Mouse (Mus musculus) mouse embryonic stem cell (cell line): ENCODE measurements around the gene Srsf10.

Source experiments
- in situ Hi-C, 2 experiments: fragments of 300-500 bp; cut with MboI; formaldehyde crosslinking; loops; 1 replicate in 1 of 2; 3 replicates in 1 of 2; pipeline ENCODE4 v1.14.3; 2019 to 2020; ENCODE audit warnings: low sequenced_read_pairs in 2 of 2, low pct_unique_long_range_greater_than_20kb in 1 of 2, mixed read lengths in 1 of 2; ENCODE audit not compliant: unreplicated experiment in 1 of 2

Srsf10 gene

DNA sequence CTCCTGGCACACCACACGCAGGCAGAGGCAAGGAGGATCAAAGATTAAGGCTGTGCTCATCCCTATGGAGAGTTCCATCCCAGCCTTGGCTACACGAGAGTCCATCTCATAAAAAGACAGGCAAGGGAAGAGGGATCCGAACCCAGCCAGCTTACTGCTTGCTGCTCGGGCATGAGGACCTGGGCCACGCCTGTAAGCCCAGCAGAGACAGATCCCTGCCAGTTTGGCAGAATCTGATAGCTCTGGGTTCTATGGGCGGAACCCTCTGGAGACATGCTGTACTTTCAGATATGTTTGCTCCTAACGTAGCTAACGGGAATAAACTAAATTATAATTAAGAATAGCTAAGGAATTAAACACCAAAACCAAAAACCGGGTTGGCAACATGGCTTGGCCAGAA, 3.6 kb upstream of the Srsf10 start:
- in situ Hi-C loops: no loop called here

- in situ Hi-C loops: no loop called here
These were observed 1.5 kb upstream of the Srsf10 start for GRCm38 (mm10) chr4:135853987-135854546.

DNA sequence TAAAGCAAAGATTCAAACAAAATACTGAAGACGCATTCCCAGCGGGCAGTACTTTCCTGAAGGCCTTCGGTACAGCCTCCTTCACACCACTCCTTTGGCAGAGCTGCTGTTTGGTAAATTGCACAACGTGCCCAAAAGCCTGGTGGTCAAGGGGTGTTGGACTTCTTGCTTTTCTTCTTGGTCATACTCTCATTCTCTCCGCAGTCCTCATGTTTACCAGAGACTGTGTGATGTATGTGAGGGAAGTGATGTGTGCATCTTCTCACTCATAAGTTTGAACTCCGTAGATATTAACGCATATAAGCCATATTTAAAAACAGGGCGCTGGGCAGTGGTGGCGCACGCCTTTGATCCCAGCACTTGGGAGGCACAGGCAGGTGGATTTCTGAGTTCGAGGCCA, 917 bp upstream of the Srsf10 start:
- in situ Hi-C loops: no loop called here

GRCm38 (mm10) chr4:135855080-135855479, 467 bp upstream of the Srsf10 start:
- in situ Hi-C loops: no loop called here

DNA sequence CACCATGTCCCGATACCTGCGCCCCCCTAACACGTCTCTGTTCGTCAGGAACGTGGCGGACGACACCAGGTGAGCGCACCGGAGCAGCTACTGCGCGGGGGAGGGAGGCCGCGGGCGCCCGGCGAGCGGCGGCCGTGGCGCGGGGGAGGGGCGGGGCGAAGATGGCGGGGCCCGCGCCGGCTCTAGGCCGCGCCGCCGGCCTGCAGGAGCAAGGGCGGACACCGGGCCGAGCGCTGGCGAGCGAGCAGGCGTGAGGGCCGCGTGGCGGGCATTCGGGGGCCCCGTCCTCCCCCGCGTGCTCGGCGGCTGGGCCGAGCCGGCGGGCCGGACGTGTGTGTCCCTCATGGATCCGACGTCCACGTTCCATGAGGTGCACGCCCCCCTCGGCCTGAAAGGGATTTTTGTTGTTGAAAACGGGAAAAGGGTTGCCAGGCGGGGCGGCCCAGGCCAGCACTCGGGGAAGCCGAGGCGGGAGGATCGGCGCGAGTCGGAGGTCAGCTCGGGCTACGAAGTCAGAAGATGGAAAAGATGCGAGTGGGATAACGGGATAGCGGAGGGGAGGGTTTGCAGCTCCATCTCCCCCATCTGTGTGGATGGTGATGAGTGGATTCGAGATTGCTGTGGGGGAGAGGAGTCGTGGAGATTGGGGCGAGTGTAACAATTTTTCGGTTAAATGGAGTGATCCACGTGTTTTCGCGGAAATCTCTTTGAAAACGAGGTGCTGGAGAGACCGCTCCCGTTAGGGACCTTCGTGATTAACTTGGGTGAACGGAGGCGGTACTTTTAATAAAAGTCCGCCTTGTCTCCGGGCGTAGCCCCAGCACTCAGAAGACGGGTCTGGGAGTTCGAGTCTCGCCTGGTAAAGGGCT, 910 bp downstream of the Srsf10 start:
- in situ Hi-C loops: no loop called here

- in situ Hi-C loops: no loop called here
These were observed 2.1 kb downstream of the Srsf10 start for GRCm38 (mm10) chr4:135857597-135858186.

- in situ Hi-C loops: no loop called here
These were observed 13.4 kb downstream of the Srsf10 start for GRCm38 (mm10) chr4:135868996-135869395.

- in situ Hi-C loops: no loop called here
These were observed 14.9 kb downstream of the Srsf10 start for GRCm38 (mm10) chr4:135870227-135871023.

- in situ Hi-C loops: no loop called here
These were observed 16.5 kb downstream of the Srsf10 start for GRCm38 (mm10) chr4:135872015-135872414.

GRCm38 (mm10) chr4:135872589-135873391, 17.2 kb downstream of the Srsf10 start:
- in situ Hi-C loops: no loop called here

DNA sequence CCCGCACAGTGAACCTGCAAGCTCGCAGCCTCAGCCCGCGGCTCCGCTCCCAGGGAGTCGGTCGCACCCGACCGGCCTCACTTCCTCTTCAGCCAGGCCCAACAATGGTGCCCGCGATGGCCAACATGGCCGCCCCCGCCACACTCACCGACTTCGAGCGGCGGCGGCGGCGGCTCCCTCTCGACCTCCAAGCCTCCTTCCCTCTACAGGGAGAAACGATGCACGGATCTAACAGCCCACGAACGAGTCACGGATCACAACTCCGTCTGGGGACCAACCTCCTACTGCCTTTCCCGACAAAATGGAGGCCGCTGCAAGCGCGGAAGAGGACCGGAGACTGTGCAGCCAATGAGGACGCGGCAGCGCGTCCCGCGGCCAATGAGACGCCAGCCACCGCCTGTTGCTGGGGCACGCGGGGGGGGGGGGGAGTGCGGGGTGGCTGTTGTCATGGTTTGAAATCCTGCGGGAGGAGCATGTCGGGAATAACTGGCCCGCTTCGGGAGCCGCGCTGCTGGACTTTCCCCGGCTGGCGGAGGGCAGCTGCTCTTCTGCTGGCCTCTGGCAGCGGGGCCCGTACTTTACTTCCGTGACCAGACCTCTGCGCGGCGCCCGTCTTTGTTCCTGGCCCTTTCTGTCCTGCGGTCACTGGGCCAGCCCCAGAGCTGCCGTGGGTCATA, 18.1 kb downstream of the Srsf10 start, which contains the start of gene Pnrc2:
TSS of gene Pnrc2 (minus strand) at position 325 of the 677 bp plus-strand sequence.
- in situ Hi-C loops: no loop called here

DNA sequence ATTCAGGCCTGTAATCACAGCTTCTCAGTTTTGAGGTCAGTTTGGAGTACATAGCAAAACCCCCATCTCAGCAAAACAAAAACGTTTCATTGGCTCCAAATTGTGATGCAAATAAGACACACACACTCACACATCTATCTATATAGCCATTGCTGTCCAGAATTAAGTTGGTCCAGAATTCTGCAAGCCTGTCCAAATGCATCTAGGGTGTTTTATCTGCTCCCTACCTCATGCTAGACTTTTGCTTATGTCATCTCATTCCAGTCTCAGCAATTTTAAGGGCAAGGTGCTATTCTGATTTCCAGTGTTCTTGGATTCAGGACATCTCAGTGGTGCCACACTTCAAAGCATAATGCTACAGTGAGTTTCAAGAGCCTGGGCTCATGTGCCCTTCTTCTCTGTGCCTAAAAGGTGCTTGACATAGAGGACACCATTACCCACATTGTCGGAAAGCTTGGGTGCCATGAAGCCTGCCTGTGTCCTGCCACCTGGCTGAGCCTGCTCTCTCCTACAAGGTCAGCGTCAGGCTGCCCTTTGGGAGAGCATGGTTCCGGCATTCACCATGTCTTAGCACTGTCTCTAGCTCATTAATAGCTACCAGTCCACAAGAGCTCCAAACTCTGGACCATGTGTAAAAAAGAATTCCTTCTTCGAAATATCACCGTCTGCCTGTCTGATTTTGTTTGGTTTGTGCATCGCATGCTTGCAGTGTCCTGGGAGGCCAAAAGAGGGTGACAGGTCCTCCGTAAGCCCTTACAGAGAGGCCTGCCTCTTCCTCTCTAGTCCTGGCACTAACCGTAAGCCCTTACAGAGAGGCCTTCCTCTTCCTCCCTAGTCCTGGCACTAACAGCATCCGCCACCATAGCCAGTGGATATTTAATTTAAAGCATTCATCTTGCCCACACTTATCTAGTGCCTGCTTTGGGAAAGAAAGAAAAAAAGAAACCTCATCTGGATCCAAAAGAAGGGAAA, 19.3 kb downstream of the Srsf10 start:
- in situ Hi-C loops: no loop called here

DNA sequence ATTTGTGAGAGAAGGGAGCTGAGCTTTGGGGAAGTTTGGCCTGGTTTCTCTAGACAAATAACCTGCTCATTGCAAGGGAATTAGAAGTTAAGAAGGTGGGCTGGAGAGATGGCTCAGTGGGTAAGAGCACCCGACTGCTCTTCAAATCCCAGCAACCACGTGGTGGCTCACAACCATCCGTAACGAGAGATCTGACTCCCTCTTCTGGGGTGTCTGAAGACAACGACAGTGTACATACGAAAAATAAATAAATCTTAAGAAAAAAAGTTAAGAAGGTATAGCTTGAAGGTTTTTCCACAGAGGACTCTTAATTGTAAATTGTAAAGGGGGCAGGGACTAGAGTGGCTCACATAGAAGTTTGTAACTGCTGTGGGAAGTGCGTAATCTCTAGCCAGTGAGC, 20.0 kb downstream of the Srsf10 start:
- in situ Hi-C loops: no loop called here

- in situ Hi-C loops: no loop called here
These were observed 20.5 kb downstream of the Srsf10 start for GRCm38 (mm10) chr4:135875991-135876582.

DNA sequence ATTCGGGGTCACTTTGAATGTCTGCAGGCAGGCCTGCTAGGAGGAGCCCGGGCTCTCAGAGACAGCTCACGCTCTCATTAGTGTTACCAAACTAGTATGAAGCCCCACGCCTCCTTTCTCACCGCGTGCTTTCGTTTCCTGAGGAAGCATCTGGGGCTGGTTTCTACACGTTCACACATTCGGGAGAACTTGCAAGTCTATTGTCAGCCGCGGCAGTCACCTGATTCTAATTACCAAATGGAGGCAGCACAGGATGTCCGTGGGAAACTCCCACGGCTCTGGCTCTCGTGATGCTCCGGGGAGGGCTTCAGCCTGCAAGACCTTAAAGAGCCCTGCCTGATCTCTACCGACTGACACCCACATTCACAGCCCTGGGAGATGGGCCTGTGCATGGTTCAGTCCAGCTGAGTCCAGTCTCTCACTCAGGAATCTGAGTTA, 21.1 kb downstream of the Srsf10 start:
- in situ Hi-C loops: no loop called here

DNA sequence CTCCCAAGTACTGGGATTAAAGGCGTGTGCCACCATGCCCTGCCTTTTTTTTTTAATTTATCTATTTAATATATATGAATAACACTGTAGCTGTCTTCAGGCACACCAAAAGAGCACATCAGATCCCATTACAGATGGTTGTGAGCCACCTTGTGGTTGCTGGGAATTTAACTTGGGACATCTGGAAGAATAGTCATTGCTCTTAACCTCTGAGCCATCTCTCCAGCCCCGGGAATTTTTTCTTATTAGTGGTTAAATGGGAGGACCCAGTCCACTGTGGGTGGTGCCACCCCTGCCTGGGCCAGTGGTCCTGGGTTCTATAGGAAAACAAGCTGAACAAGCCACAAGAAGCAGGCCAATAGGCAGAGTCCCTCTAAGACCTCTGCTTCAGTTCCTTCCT, 22.2 kb downstream of the Srsf10 start:
- in situ Hi-C loops: no loop called here
